Mouse (Mus musculus) bone marrow, adult 2 months (tissue): ENCODE measurements around the gene Camta1. TPM values are rescaled to one million over a fixed set of nuclear protein-coding genes. Genes with fewer than 3 reads are reported as not detected.

Experiments used
- H3K27ac ChIP-seq: fragments of 200-500 bp; 2 replicates; pipeline ENCODE4 v1.5.1; 2012; ENCODE audit warnings: low read depth, mild to moderate bottlenecking, control low read depth, inconsistent platforms, low read length; ENCODE audit not compliant: control insufficient read depth, poor library complexity, insufficient read depth
- H3K4me1 ChIP-seq: fragments of 200-500 bp; 2 replicates; pipeline ENCODE4 v1.6.1; 2011; ENCODE audit warnings: low read length; ENCODE audit not compliant: control insufficient read depth, insufficient read depth
- H3K4me3 ChIP-seq: fragments of 200-500 bp; replicated peaks from 2 replicates; pipeline ENCODE3; 2011; ENCODE audit warnings: mild to moderate bottlenecking, low read depth, low read length, control low read depth; ENCODE audit not compliant: control insufficient read depth
- CTCF ChIP-seq: fragments of 200-500 bp; IDR thresholded peaks from 2 replicates; pipeline ENCODE4 v1.5.1; 2011; ENCODE audit warnings: low read length, control low read depth; ENCODE audit not compliant: control insufficient read depth, insufficient read depth
- POLR2A ChIP-seq: fragments of 200-500 bp; IDR thresholded peaks from 2 replicates; pipeline ENCODE4 v1.6.1; 2011; ENCODE audit warnings: low read depth, mild to moderate bottlenecking, control low read depth, low read length, borderline replicate concordance; ENCODE audit not compliant: control insufficient read depth
- WGBS: fragments of 180-500 bp; shearing (Covaris S2); methylation state at CpG from one replicate; pipeline ENCODE4 v1.1.7; 2018; 5-methylcytosine and 5-hydroxymethylcytosine counted together
- polyA plus RNA-seq: library from polyadenylated mRNA; stranded (reverse); fragments of >200 nt; gene quantifications from 2 replicates; pipeline ENCODE4 v1.2.4, GENCODE M21; 2011; ENCODE audit warnings: low replicate concordance; ENCODE audit not compliant: missing spikeins, insufficient read depth, insufficient read length

Camta1 gene
- polyA plus RNA-seq, 1 experiment, result 26.6 TPM

DNA sequence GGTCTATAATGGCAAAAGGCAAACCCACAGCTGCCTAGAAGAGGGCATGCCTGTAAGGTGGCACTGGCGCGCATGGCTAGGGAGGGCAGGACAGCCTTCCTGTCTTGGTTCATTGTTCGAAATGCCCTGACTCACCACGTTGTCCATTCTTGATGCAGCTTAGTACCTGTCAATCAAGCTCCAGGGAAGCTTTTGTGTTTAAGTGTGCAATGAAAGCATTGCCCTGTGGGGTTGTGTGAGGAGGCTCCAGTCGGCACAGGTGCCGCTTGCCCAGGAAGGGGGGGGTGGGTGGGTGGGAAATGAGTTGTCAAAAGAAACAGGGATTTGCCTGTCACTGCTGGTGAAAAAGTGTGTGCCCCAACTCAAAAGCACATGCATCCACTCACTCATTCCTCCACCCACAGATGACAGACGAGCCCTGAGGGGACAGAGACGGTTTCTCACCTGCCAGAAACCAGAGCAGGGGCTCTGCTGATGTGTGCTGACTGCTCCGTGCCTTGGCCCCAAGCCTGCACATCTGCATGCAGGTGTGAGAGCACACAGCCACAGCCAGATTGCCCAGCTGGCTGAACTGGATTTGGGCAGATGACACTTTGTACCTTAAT is 115.6 kb downstream of the Camta1 start:
- TF ChIP-seq POLR2A (no peak), CTCF (no peak)
- WGBS, result 80% methylated on average over 9 of the region's 9 CpGs
- Histone ChIP-seq H3K27ac (no peak overlapping the region), H3K4me3 (no peak overlapping the region), H3K4me1 (peaks cover 3% of the 10 kb centered on the region)

- WGBS, result 16% methylated on average over 20 of the region's 20 CpGs
- Histone ChIP-seq H3K27ac (peak overlapping the region; percentile 35), H3K4me3 (no peak overlapping the region), H3K4me1 (peaks cover 9% of the 10 kb centered on the region)
- no peak for TF ChIP-seq POLR2A
- TF ChIP-seq CTCF, result no peak
Observed at GRCm38 (mm10) chr4:151741249-151742137, 120.2 kb downstream of the Camta1 start.

- peaks cover 9% of the 10 kb centered on the region for H3K4me1 ChIP-seq
- WGBS, result 31% methylated on average over 12 of the region's 12 CpGs
- TF ChIP-seq CTCF, result no peak
- no peak for TF ChIP-seq POLR2A
- no peak overlapping the region for H3K4me3 ChIP-seq
- H3K27ac ChIP-seq, result no peak overlapping the region
Observed at GRCm38 (mm10) chr4:151739348-151739956, 122.2 kb downstream of the Camta1 start.

DNA sequence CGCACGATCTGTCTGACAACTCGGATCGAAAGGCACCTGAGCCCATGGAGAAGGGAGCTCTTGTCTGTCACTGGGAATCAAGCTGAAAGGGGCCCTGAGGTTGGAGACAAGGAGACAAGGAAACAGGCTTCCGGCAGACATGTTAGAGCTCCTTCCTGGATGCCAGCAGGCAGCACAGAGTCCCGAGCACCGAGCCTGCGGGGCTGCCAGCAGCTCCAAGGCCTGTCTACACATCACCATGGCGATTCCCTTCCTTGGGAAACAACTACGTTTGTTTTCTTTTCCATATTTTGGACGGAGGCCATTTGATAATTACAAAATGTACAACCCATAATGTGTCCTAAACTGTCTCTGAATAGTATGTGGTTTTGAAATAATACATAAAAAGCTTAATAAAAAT is 122.8 kb downstream of the Camta1 start:
- H3K4me1 ChIP-seq, result peaks cover 9% of the 10 kb centered on the region
- TF ChIP-seq POLR2A, result no peak
- no peak for TF ChIP-seq CTCF
- WGBS, result 69% methylated on average over 11 of the region's 11 CpGs
- H3K4me3 ChIP-seq, result no peak overlapping the region
- no peak overlapping the region for H3K27ac ChIP-seq

DNA sequence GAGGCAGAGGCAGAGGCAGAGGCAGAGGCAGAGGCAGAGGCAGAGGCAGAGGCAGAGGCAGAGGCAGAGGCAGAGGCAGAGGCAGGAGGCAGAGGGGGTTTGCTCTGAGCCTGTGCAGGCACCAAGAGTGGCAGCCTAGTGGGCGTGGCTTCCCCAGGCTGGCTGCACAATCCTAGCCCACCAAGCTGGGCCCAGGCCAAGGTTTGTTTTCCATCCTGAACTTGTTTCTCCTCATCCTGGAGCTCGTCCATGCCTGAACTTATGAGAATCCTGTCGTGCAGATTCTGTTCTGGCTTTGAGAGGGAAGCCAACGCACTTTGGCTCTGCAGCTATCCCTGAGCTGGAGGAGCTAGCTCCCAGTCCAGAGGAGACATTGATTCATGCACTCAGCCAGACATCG is 123.4 kb downstream of the Camta1 start:
- WGBS, result 80% methylated on average over 5 of the region's 5 CpGs
- TF ChIP-seq CTCF, result no peak
- no peak for TF ChIP-seq POLR2A
- H3K4me3 ChIP-seq, result no peak overlapping the region
- H3K4me1 ChIP-seq, result peaks cover 9% of the 10 kb centered on the region
- H3K27ac ChIP-seq, result no peak overlapping the region

DNA sequence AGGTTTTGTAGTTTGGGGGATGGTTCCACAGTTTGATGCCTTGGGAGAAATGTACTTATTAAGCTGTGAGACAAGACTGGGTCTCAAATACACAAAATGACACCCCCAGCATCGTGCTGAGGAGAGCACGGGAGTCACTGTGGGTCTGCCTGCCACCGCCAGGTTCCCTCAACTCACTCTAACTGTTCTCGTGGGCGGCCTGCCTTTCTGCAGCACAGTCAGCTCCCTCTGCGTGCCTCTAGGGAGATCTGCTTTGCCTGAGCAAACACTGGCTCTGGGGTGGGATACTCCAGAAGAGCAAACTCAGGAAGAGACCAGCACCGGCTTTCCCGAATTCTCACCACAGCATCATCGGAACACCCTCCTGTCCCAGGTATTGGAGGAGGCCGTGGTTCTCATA is 129.0 kb downstream of the Camta1 start:
- Histone ChIP-seq H3K4me1 (peaks cover 1% of the 10 kb centered on the region; the same call in 1 of the 2 replicates), H3K4me3 (no peak overlapping the region), H3K27ac (no peak overlapping the region)
- TF ChIP-seq POLR2A, result no peak
- no peak for TF ChIP-seq CTCF
- 90% methylated on average over 10 of the region's 10 CpGs for WGBS

DNA sequence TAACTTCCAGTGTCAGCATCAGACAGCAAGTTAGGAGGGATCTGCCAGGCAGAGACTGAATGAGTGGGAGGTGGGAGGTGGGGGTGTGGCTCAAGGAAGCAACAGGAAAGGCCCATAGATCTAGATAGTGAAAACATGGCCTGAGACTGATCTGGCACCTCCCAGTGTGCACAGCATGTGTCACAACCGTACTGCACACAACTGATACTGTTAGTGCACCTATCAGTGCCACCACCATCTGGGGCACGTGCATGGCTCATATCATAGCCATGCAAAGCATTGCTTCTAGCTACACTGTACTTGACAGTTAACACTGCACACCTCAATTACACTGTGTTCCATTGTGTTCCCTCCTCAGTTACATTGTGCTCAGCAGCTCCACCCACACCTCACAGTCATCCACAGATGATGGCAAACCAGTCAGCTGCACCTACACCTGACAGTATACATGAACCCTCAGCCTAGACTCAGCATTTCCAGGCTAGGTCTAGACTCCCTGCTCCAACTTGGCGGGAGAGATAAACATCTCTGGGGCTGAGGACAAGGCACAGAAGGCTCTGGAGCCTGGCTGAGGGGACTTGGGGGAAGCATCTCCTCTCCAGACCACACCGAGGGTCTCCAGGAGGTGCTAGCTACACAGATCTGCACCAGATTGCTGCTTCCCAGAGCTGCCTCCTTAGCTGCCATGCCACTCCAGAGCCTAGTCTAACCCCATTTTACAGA is 131.5 kb downstream of the Camta1 start:
- TF ChIP-seq CTCF (no peak), POLR2A (no peak)
- WGBS, result 55% methylated on average over 4 of the region's 4 CpGs
- peaks cover 6% of the 10 kb centered on the region for H3K4me1 ChIP-seq
- H3K27ac ChIP-seq, result peak overlapping the region; percentile 41
- no peak overlapping the region for H3K4me3 ChIP-seq

DNA sequence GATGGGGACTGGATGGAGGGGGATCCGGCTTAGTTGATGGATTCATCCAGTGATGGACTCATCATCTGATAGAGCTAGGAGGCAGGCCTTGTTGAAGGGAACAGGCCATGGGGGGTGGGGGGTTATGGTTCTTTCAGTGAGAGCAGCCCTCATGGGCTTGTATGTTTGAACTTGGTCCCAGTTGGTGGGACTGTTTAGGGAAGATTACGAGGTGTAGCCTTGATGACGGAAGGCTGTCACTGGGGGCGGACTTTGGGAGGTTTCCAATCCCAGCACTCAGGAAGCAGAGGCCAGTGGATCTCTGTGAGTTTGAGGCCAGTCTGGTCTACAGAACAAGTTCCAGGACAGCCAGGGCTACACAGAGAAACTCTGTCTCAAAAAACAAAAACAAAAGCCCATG is 132.6 kb downstream of the Camta1 start:
- TF ChIP-seq CTCF, result no peak
- no peak for TF ChIP-seq POLR2A
- H3K4me1 ChIP-seq, result peaks cover 6% of the 10 kb centered on the region
- 60% methylated on average over 4 of the region's 4 CpGs for WGBS
- no peak overlapping the region for H3K4me3 ChIP-seq
- peak overlapping the region; percentile 39 for H3K27ac ChIP-seq
